Mouse (Mus musculus) heart, adult 2 months (tissue): ENCODE data around the gene Mpzl2. TPM values are rescaled to one million over a fixed set of nuclear protein-coding genes. Genes with fewer than 3 reads are reported as not detected.

Source experiments
- DNase-seq, 2 experiments: peaks; one replicate each; pipeline ENCODE4 v3.0.0; 2021
- H3K27ac ChIP-seq: fragments of 200-600 bp; 2 replicates; pipeline ENCODE4 v1.8.1; 2022
- H3K27me3 ChIP-seq: fragments of 200-500 bp; 2 replicates; pipeline ENCODE4 v1.6.1; 2012; ENCODE audit warnings: mild to moderate bottlenecking, low read length, inconsistent platforms, mixed read lengths; ENCODE audit not compliant: control insufficient read depth, insufficient read depth
- H3K36me3 ChIP-seq: fragments of 200-500 bp; 2 replicates; pipeline ENCODE4 v1.6.1; 2012; ENCODE audit warnings: low read length, inconsistent platforms; ENCODE audit not compliant: control insufficient read depth, insufficient read depth
- H3K4me1 ChIP-seq: fragments of 200-500 bp; 2 replicates; pipeline ENCODE4 v1.6.1; 2011; ENCODE audit warnings: low read length; ENCODE audit not compliant: control insufficient read depth, insufficient read depth
- H3K4me3 ChIP-seq: fragments of 200-600 bp; 2 replicates; pipeline ENCODE4 v1.8.1; 2022
- H3K79me2 ChIP-seq: fragments of 200-500 bp; replicated peaks from 2 replicates; pipeline ENCODE4 v1.6.1; 2012; ENCODE audit warnings: mild to moderate bottlenecking, inconsistent platforms, low read length, moderate library complexity, mixed read lengths; ENCODE audit not compliant: control insufficient read depth, insufficient read depth
- H3K9ac ChIP-seq: fragments of 200-500 bp; 2 replicates; pipeline ENCODE4 v1.6.1; 2012; ENCODE audit warnings: low read depth, mild to moderate bottlenecking, control low read depth, inconsistent platforms, low read length, mixed read lengths
- CTCF ChIP-seq: fragments of 200-600 bp; IDR thresholded peaks from 2 replicates; pipeline ENCODE4 v1.8.1; 2022; ENCODE audit warnings: antibody characterized with exemption, mild to moderate bottlenecking, moderate library complexity
- EP300 ChIP-seq: fragments of 200-500 bp; IDR thresholded peaks from 2 replicates; pipeline ENCODE4 v1.6.1; 2011; ENCODE audit warnings: low read depth, low read length, control low read depth; ENCODE audit not compliant: insufficient read depth
- POLR2A ChIP-seq: fragments of 200-500 bp; IDR thresholded peaks from 2 replicates; pipeline ENCODE4 v1.6.1; 2011; ENCODE audit warnings: mild to moderate bottlenecking, low read depth, low read length, control low read depth; ENCODE audit not compliant: insufficient read depth
- whole genome bisulfite sequencing: fragments of 180-500 bp; shearing (Covaris S2); methylation state at CpG from one replicate; pipeline ENCODE4 v1.1.7; 2018; 5-methylcytosine and 5-hydroxymethylcytosine counted together
- intact Hi-C: fragments of 180-260 bp; cut with DNase I; formaldehyde crosslinking; loops from one replicate; pipeline ENCODE4 v1.15.1; 2025
- polyA plus RNA-seq: library from polyadenylated mRNA; depleted of rRNA; stranded (reverse); fragments of >200 nt; gene quantifications from 2 replicates; pipeline ENCODE4 v1.2.3, GENCODE M21; 2012
- total RNA-seq, 2 experiments: library from RNA; stranded (reverse); gene quantifications; 2 replicates each; pipeline ENCODE4 v1.2.3; 2021

Mpzl2 gene
- total and polyA plus RNA-seq, 3 experiments, result 0.77 to 1.6 (median 1.2) TPM

DNA sequence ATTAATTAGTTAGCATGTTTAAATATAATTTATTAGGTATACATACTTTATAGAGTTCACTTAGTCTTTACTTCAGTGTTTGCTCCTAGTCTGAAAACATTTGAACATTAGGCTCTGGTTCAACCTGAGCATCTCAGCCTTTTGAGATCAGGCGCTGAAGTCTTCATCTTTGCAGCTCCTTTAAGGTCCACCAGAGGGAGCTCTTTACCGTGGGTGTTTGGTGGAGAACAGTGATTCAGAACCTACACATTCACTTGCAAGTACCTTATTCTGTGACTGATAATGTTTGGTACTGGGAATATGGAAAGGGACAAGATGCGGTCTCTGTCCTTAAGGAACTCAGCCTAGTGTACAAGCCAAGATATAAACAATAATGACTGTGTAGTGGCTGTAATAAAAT lies 16.8 kb upstream of the Mpzl2 start:
- WGBS, result 10% methylated on average over 3 of the region's 3 CpGs
- Histone ChIP-seq H3K36me3 (no peaks in the 10 kb centered on the region), H3K4me1 (no peaks in the 10 kb centered on the region), H3K27ac (no peak overlapping the region), H3K9ac (no peak overlapping the region), H3K79me2 (no peaks in the 10 kb centered on the region), H3K27me3 (no peaks in the 10 kb centered on the region; the same call in 1 of the 2 replicates), H3K4me3 (no peak overlapping the region)
- TF ChIP-seq CTCF (peak; percentile 95), EP300 (no peak), POLR2A (no peak)
- intact Hi-C loops, result loop anchor here (1.0 to 5.0 kb wide), 2 partner anchors 110 to 124 kb away; no protein-coding TSS in a partner anchor
- peak in 1 of 2 experiments; percentile 40 for DNase-seq

DNA sequence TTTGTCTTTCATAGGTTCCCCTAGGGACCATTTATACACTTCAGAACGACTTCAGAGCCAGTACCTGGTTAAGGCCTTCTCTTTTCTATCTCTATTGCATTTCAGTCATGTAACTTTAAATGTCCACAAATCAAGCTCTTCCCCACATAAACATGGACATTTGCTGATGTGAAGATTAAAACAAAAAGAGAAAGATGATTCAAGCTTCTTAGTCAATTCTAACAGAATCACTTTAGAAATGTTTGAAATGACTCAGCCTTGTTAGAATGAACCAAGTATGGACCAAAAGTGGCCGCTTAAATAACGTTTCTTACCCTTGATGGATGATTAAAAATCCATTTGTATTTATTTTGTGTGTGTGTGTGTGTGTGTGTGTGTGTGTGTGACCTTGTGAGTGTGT lies 16.0 kb upstream of the Mpzl2 start:
- TF ChIP-seq EP300 (no peak), CTCF (no peak), POLR2A (no peak)
- no peaks in the 10 kb centered on the region; the same call in 1 of the 2 replicates for H3K27me3 ChIP-seq
- WGBS, result 56% methylated on average over 3 of the region's 3 CpGs
- no peak for DNase-seq
- no peak overlapping the region for H3K4me3 ChIP-seq
- H3K9ac ChIP-seq, result no peak overlapping the region
- no peak overlapping the region for H3K27ac ChIP-seq
- H3K79me2 ChIP-seq, result no peaks in the 10 kb centered on the region
- intact Hi-C loops, result loop anchor here (1.0 to 5.0 kb wide), 2 partner anchors 109 to 123 kb away; no protein-coding TSS in a partner anchor
- H3K36me3 ChIP-seq, result no peaks in the 10 kb centered on the region
- no peaks in the 10 kb centered on the region for H3K4me1 ChIP-seq

DNA sequence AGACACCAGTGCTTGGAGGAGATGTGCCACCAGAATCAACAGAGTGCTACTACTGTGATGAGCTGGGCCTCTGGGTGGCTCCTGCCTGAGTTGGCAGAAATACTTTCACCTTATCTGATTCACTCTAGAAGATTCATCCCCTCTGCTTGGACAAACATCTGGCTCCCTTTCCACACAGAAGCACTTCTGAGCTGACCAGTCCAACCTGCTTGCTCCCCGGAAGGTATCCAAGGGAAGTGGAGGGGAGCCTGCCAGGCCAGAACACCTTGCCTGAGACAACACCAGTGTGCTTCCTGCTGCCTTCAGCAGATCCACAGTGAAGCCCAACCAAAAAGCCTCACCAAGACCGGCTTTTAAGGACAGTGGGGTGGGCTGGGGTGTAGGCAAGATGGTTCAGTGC lies 15.4 kb upstream of the Mpzl2 start:
- Histone ChIP-seq H3K9ac (no peak overlapping the region), H3K27me3 (no peaks in the 10 kb centered on the region; the same call in 1 of the 2 replicates), H3K36me3 (no peaks in the 10 kb centered on the region), H3K27ac (no peak overlapping the region), H3K79me2 (no peaks in the 10 kb centered on the region), H3K4me3 (no peak overlapping the region), H3K4me1 (no peaks in the 10 kb centered on the region)
- TF ChIP-seq EP300 (no peak), CTCF (no peak), POLR2A (no peak)
- 73% methylated on average over 2 of the region's 2 CpGs for WGBS
- no peak for DNase-seq
- intact Hi-C loops, result loop anchor here (5.0 kb wide), 1 partner anchor 108 kb away; no protein-coding TSS in a partner anchor

DNA sequence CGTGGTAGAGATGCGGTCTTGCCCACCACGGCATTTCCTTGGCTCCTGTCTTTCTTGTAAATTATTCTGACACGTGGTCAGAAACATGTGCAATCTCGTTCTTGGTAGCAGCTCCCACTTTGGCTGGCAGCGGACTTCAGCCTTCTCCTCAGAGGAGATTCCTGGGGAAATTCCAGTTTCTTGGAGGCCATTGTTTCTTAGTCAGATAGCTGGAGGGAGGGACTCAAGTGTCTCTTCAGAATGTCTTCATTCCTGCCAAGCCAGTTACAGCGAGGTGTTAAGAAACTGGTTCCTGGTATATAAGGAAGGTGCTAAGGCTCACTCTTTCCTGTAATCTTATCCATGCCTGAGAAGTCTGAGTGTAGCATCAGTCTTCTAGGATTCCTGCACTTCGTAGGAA lies 12.2 kb upstream of the Mpzl2 start:
- H3K36me3 ChIP-seq, result no peaks in the 10 kb centered on the region
- WGBS, result 55% methylated on average over 8 of the region's 8 CpGs
- intact Hi-C loops, result no loop called here
- no peak for DNase-seq
- no peaks in the 10 kb centered on the region; the same call in 1 of the 2 replicates for H3K27me3 ChIP-seq
- H3K27ac ChIP-seq, result no peak overlapping the region
- no peaks in the 10 kb centered on the region for H3K79me2 ChIP-seq
- H3K4me1 ChIP-seq, result no peaks in the 10 kb centered on the region
- no peak overlapping the region for H3K4me3 ChIP-seq
- no peak for TF ChIP-seq CTCF
- no peak for TF ChIP-seq EP300
- no peak overlapping the region for H3K9ac ChIP-seq

DNA sequence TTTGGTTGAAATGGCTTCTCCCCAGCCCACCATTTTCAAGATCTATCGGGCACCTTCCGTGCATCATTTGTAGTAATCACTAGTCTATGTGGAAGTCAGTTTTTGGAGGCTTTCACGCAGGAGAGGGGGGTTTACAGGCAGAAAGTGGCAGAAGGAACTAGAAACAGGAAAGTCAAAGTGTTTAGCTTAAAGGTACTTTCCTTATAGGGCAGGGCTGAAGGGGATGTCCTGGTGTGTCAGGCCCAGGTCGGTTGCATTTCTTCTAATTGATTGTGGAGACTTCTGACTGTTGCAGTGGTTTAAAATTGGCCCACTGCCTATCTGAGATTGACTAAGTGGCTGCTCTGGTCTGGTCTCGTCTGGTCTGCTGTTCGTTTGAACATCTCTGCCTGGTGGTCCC lies 9.3 kb upstream of the Mpzl2 start:
- H3K4me1 ChIP-seq, result no peaks in the 10 kb centered on the region
- H3K79me2 ChIP-seq, result no peaks in the 10 kb centered on the region
- H3K27ac ChIP-seq, result no peak overlapping the region
- 49% methylated on average over 6 of the region's 6 CpGs for WGBS
- intact Hi-C loops, result no loop called here
- H3K4me3 ChIP-seq, result no peak overlapping the region
- H3K27me3 ChIP-seq, result peaks cover 1% of the 10 kb centered on the region; the same call in 1 of the 2 replicates
- H3K36me3 ChIP-seq, result no peaks in the 10 kb centered on the region
- TF ChIP-seq EP300 (no peak), CTCF (no peak), POLR2A (no peak)
- DNase-seq, result no peak
- H3K9ac ChIP-seq, result no peak overlapping the region

DNA sequence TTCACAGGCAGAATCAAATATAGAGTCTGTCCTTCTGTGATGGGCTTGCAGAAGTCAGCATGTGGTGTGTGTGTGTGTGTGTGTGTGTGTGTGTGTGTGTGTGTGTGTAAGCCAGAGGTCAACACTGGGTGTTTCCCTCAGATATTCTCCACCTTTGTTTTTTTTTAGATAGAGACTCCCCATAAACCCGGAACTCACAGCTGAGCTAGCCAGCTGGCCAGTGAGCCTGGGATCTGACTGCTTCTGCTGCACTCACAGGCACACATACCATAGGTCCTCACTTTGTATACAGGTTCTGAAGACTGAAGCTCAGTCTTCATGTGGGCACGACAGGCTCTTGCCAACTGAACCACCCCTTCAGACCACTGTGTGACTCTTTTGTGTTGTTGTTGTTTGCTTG lies 7.3 kb upstream of the Mpzl2 start:
- intact Hi-C loops, result no loop called here
- WGBS, result 26% methylated on average over 2 of the region's 2 CpGs
- Histone ChIP-seq H3K79me2 (no peaks in the 10 kb centered on the region), H3K4me3 (no peak overlapping the region), H3K4me1 (no peaks in the 10 kb centered on the region), H3K36me3 (no peaks in the 10 kb centered on the region), H3K27ac (no peak overlapping the region), H3K27me3 (peaks cover 1% of the 10 kb centered on the region; the same call in 1 of the 2 replicates), H3K9ac (no peak overlapping the region)
- no peak for DNase-seq
- TF ChIP-seq EP300 (no peak), CTCF (no peak), POLR2A (no peak)
